Mouse (Mus musculus) MEL (cell line): ENCODE data around the gene Olfr1463. TPM values are rescaled to one million over a fixed set of nuclear protein-coding genes. Genes with fewer than 3 reads are reported as not detected.

Experiments
- DNase-seq: peaks from one replicate; pipeline ENCODE4 v3.0.0; 2011; ENCODE audit warnings: low read depth, low spot score
- H3K27ac ChIP-seq: 2 replicates; pipeline ENCODE4 v1.5.1; 2012; ENCODE audit warnings: low read depth, mild to moderate bottlenecking, control low read depth, low read length, moderate library complexity; ENCODE audit not compliant: control insufficient read depth
- H3K27me3 ChIP-seq, 2 experiments: fragments of 150-350 bp in 1 of 2; sonication (generic) in 1 of 2; 2 replicates each; pipeline ENCODE4 v1.6.1; 2012; ENCODE audit warnings: low read length in 2 of 2, mild to moderate bottlenecking in 2 of 2, improper control_type of control experiment in 1 of 2, moderate library complexity in 1 of 2; ENCODE audit not compliant: insufficient read depth in 2 of 2, control insufficient read depth in 1 of 2
- H3K36me3 ChIP-seq, 2 experiments: 2 replicates each; pipeline ENCODE4 v1.6.1; 2012 to 2014; ENCODE audit warnings: low read length in 2 of 2, improper control_type of control experiment in 1 of 2, inconsistent platforms in 1 of 2, mild to moderate bottlenecking in 1 of 2; ENCODE audit not compliant: insufficient read depth in 2 of 2, control insufficient read depth in 1 of 2
- H3K4me1 ChIP-seq, 2 experiments: fragments of 150-350 bp in 1 of 2; sonication (generic) in 1 of 2; 2 replicates each; pipeline ENCODE4 v1.6.1; 2012; ENCODE audit warnings: low read length in 2 of 2, improper control_type of control experiment in 1 of 2, mild to moderate bottlenecking in 1 of 2; ENCODE audit not compliant: insufficient read depth in 2 of 2, control insufficient read depth in 1 of 2
- H3K4me3 ChIP-seq, 2 experiments: fragments of 150-350 bp in 1 of 2; sonication (generic) in 1 of 2; 2 replicates each; pipeline ENCODE4 v1.5.1; 2012; ENCODE audit warnings: low read depth in 2 of 2, low read length in 2 of 2, mild to moderate bottlenecking in 2 of 2, moderate library complexity in 2 of 2, control low read depth in 1 of 2, improper control_type of control experiment in 1 of 2; ENCODE audit not compliant: control insufficient read depth in 1 of 2, insufficient read depth in 1 of 2
- H3K79me2 ChIP-seq: 2 replicates; pipeline ENCODE4 v1.6.1; 2012; ENCODE audit warnings: mild to moderate bottlenecking, low read length, moderate library complexity; ENCODE audit not compliant: control insufficient read depth, poor library complexity, insufficient read depth
- H3K9ac ChIP-seq: 2 replicates; pipeline ENCODE4 v1.6.1; 2012; ENCODE audit warnings: low read depth, mild to moderate bottlenecking, control low read depth, low read length, moderate library complexity; ENCODE audit not compliant: control insufficient read depth, poor library complexity, severe bottlenecking
- H3K9me3 ChIP-seq: fragments of 150-350 bp; sonication (generic); replicated peaks from 2 replicates; pipeline ENCODE4 v1.6.1; 2012; ENCODE audit warnings: mild to moderate bottlenecking, low read length, improper control_type of control experiment, moderate library complexity; ENCODE audit not compliant: insufficient read depth
- CHD1 ChIP-seq: IDR thresholded peaks from 2 replicates; pipeline ENCODE4 v1.6.1; 2012; ENCODE audit warnings: low read depth, mild to moderate bottlenecking, inconsistent platforms, low read length, improper control_type of control experiment
- CHD2 ChIP-seq: IDR thresholded peaks from 2 replicates; pipeline ENCODE4 v1.6.1; 2011; ENCODE audit warnings: low read length, improper control_type of control experiment
- CTCF ChIP-seq, 3 experiments: IDR thresholded peaks in 2 of 3; conservative IDR thresholded peaks in 1 of 3; 2 replicates each; pipeline ENCODE4 v1.5.1; 2011 to 2012; ENCODE audit warnings: low read length in 3 of 3, low read depth in 2 of 3, mild to moderate bottlenecking in 2 of 3, improper control_type of control experiment in 1 of 3, inconsistent platforms in 1 of 3, mixed read lengths in 1 of 3, moderate library complexity in 1 of 3; ENCODE audit not compliant: control insufficient read depth in 1 of 3, insufficient read depth in 1 of 3, poor library complexity in 1 of 3, severe bottlenecking in 1 of 3
- EP300 ChIP-seq, 2 experiments: IDR thresholded peaks; 2 replicates each; pipeline ENCODE4 v1.6.1; 2011; ENCODE audit warnings: improper control_type of control experiment in 2 of 2, low read length in 2 of 2, low read depth in 1 of 2, mild to moderate bottlenecking in 1 of 2
- ETS1 ChIP-seq: IDR thresholded peaks from 2 replicates; pipeline ENCODE4 v1.6.1; 2012; ENCODE audit warnings: low read depth, mild to moderate bottlenecking, inconsistent platforms, low read length, improper control_type of control experiment, moderate library complexity
- HCFC1 ChIP-seq: IDR thresholded peaks from 2 replicates; pipeline ENCODE4 v1.6.1; 2012; ENCODE audit warnings: low read depth, mild to moderate bottlenecking, inconsistent platforms, low read length, improper control_type of control experiment, moderate library complexity
- MAX ChIP-seq: IDR thresholded peaks from 2 replicates; pipeline ENCODE4 v1.6.1; 2011; ENCODE audit warnings: low read length, improper control_type of control experiment
- MAZ ChIP-seq: IDR thresholded peaks from 2 replicates; pipeline ENCODE4 v1.6.1; 2012; ENCODE audit warnings: low read depth, mild to moderate bottlenecking, inconsistent platforms, low read length, improper control_type of control experiment
- MEF2A ChIP-seq: IDR thresholded peaks from 2 replicates; pipeline ENCODE4 v1.6.1; 2014; ENCODE audit warnings: low read depth, mild to moderate bottlenecking, inconsistent platforms, low read length, improper control_type of control experiment; ENCODE audit not compliant: poor library complexity, insufficient replicate concordance, severe bottlenecking; ENCODE audit errors: extremely low read depth
- MXI1 ChIP-seq: IDR thresholded peaks from 2 replicates; pipeline ENCODE4 v1.6.1; 2011; ENCODE audit warnings: mild to moderate bottlenecking, low read depth, low read length, improper control_type of control experiment
- MYB ChIP-seq: IDR thresholded peaks from 2 replicates; pipeline ENCODE4 v1.6.1; 2011; ENCODE audit warnings: mild to moderate bottlenecking, low read depth, low read length, improper control_type of control experiment
- MYC ChIP-seq: IDR thresholded peaks from 2 replicates; pipeline ENCODE4 v1.6.1; 2011; ENCODE audit warnings: low read depth, mild to moderate bottlenecking, low read length, improper control_type of control experiment, moderate library complexity
- NELFE ChIP-seq: IDR thresholded peaks from 2 replicates; pipeline ENCODE4 v1.6.1; 2011; ENCODE audit warnings: low read depth, low read length, improper control_type of control experiment
- NRF1 ChIP-seq: IDR thresholded peaks from 2 replicates; pipeline ENCODE4 v1.6.1; 2014; ENCODE audit warnings: low read depth, mild to moderate bottlenecking, inconsistent platforms, low read length, improper control_type of control experiment, moderate library complexity; ENCODE audit not compliant: poor library complexity, insufficient read depth, severe bottlenecking
- POLR2AphosphoS5 ChIP-seq: IDR thresholded peaks from 2 replicates; pipeline ENCODE4 v1.6.1; 2012; ENCODE audit warnings: low read depth, borderline replicate concordance, mild to moderate bottlenecking, inconsistent platforms, low read length, moderate library complexity, mixed read lengths
- RAD21 ChIP-seq: IDR thresholded peaks from 2 replicates; pipeline ENCODE4 v1.6.1; 2011; ENCODE audit warnings: mild to moderate bottlenecking, low read depth, low read length, improper control_type of control experiment
- SMC3 ChIP-seq: IDR thresholded peaks from 2 replicates; pipeline ENCODE4 v1.6.1; 2011; ENCODE audit warnings: low read depth, low read length, improper control_type of control experiment
- USF2 ChIP-seq, 2 experiments: IDR thresholded peaks; 2 replicates each; pipeline ENCODE4 v1.6.1; 2011 to 2012; ENCODE audit warnings: improper control_type of control experiment in 2 of 2, low read length in 2 of 2, borderline replicate concordance in 1 of 2, inconsistent platforms in 1 of 2, low read depth in 1 of 2, mild to moderate bottlenecking in 1 of 2; ENCODE audit not compliant: insufficient read depth in 1 of 2
- ZKSCAN1 ChIP-seq: IDR thresholded peaks from 2 replicates; pipeline ENCODE4 v1.6.1; 2012; ENCODE audit warnings: low read depth, mild to moderate bottlenecking, inconsistent platforms, low read length, improper control_type of control experiment, moderate library complexity
- polyA plus RNA-seq, 2 experiments: library from polyadenylated mRNA; stranded (reverse) in 1 of 2; unstranded in 1 of 2; fragments of >175 nt in 1 of 2; fragments of >200 nt in 1 of 2; gene quantifications; 2 replicates each; pipeline versions ENCODE4 v1.2.1 to v1.2.4; 2012; ENCODE audit warnings: low replicate concordance in 2 of 2, low read depth in 1 of 2; ENCODE audit not compliant: insufficient read length in 2 of 2, insufficient read depth in 1 of 2, missing spikeins in 1 of 2
- total RNA-seq: library from RNA; depleted of rRNA; stranded (reverse); fragments of 300-350 nt; gene quantifications from 2 replicates; pipeline ENCODE4 v1.2.3, GENCODE M21; 2012; rRNA removed

Olfr1463 gene
- total and polyA plus RNA-seq, 3 experiments: not detected

DNA sequence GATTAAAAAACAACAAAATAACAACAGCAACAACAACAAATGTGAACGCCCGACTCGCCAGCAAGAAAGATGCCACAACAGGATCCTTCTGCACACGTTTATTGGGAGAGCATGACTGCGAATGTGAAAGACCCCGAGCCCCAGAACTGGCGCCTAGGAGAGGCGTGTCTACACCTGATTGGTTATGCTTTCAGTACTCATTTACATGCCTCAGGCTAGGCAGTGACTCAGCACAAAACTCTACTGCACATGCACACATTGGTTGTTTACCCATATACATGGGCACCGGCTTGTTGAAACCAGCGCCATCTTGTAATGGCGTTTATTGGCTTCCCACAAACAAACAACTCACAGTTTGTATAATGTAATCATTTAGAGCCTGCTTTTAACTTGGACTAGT, 9.5 kb upstream of the Olfr1463 start:
- Histone ChIP-seq H3K27me3 (no peaks in the 10 kb centered on the region), H3K4me3 (no peak overlapping the region), H3K36me3 (no peaks in the 10 kb centered on the region), H3K9ac (no peak overlapping the region), H3K4me1 (no peaks in the 10 kb centered on the region), H3K79me2 (no peaks in the 10 kb centered on the region), H3K9me3 (no peaks in the 10 kb centered on the region), H3K27ac (no peak overlapping the region)
- peak; percentile 4 for DNase-seq
- TF ChIP-seq MEF2A (no peak), MYB (no peak), NELFE (no peak), CHD2 (no peak), POLR2AphosphoS5 (no peak), ZKSCAN1 (no peak), HCFC1 (no peak), RAD21 (no peak), NRF1 (no peak), SMC3 (no peak), MAX (no peak), MAZ (no peak), CHD1 (no peak), MYC (no peak), CTCF (IDR thresholded peaks at IDR 0.05 in 2 of 3, conservative IDR thresholded peaks at IDR 0.05 in 1 of 3; ENCODE audit: control insufficient read depth in 1 of 3, insufficient read depth in 1 of 3, low read depth in 2 of 3, low read length in 3 of 3, poor library complexity in 1 of 3, severe bottlenecking in 1 of 3) (no peak), USF2 (IDR thresholded peaks at IDR 0.05; ENCODE audit: borderline replicate concordance in 1 of 2, insufficient read depth in 1 of 2, low read depth in 1 of 2, low read length in 2 of 2) (no peak), EP300 (IDR thresholded peaks at IDR 0.05; ENCODE audit: low read depth in 1 of 2, low read length in 2 of 2) (no peak), ETS1 (no peak), MXI1 (no peak)

Other genes with a start within 250 kb of the Olfr1463 start
- gene Olfr1451, start 236.3 kb upstream of the Olfr1463 start, total RNA-seq: not detected in 2 replicates
- gene Olfr1451, start 236.3 kb upstream of the Olfr1463 start, polyA plus RNA-seq: not detected
- not detected in 2 replicates for gene Olfr1453, start 203.0 kb upstream of the Olfr1463 start, total RNA-seq
- not detected for gene Olfr1453, start 203.0 kb upstream of the Olfr1463 start, polyA plus RNA-seq
- gene Olfr1454, start 170.7 kb upstream of the Olfr1463 start, total RNA-seq: not detected in 2 replicates
- gene Olfr1454, start 170.7 kb upstream of the Olfr1463 start, polyA plus RNA-seq: not detected
- not detected in 2 replicates for gene Olfr1457, start 133.4 kb upstream of the Olfr1463 start, total RNA-seq
- gene Olfr1457, start 133.4 kb upstream of the Olfr1463 start, polyA plus RNA-seq: not detected
- gene Olfr1458, start 124.6 kb upstream of the Olfr1463 start, total RNA-seq: not detected in 2 replicates
- not detected for gene Olfr1458, start 124.6 kb upstream of the Olfr1463 start, polyA plus RNA-seq
- 1.5 and 1.9 TPM in 2 replicates for gene Olfr1459, start 81.8 kb upstream of the Olfr1463 start, total RNA-seq
- gene Olfr1459, start 81.8 kb upstream of the Olfr1463 start, polyA plus RNA-seq: 1 to 10 TPM in 1 of 2 experiments, not detected in 1; 5.8 TPM
- gene Olfr1461, start 68.3 kb upstream of the Olfr1463 start, total RNA-seq: not detected in 2 replicates
- not detected for gene Olfr1461, start 68.3 kb upstream of the Olfr1463 start, polyA plus RNA-seq
- gene Olfr1462, start 45.6 kb upstream of the Olfr1463 start, total RNA-seq: not detected in 2 replicates
- not detected for gene Olfr1462, start 45.6 kb upstream of the Olfr1463 start, polyA plus RNA-seq
- gene Olfr1465, start 84.2 kb downstream of the Olfr1463 start, total RNA-seq: not detected in 2 replicates
- not detected for gene Olfr1465, start 84.2 kb downstream of the Olfr1463 start, polyA plus RNA-seq
- not detected in 2 replicates for gene Olfr1466, start 107.5 kb downstream of the Olfr1463 start, total RNA-seq
- gene Olfr1466, start 107.5 kb downstream of the Olfr1463 start, polyA plus RNA-seq: not detected
- not detected in 2 replicates for gene Olfr1467, start 130.9 kb downstream of the Olfr1463 start, total RNA-seq
- not detected for gene Olfr1467, start 130.9 kb downstream of the Olfr1463 start, polyA plus RNA-seq
- gene Olfr1469, start 176.5 kb downstream of the Olfr1463 start, total RNA-seq: not detected in 2 replicates
- not detected for gene Olfr1469, start 176.5 kb downstream of the Olfr1463 start, polyA plus RNA-seq
- gene Olfr1471, start 212.1 kb downstream of the Olfr1463 start, total RNA-seq: not detected in 2 replicates
- gene Olfr1471, start 212.1 kb downstream of the Olfr1463 start, polyA plus RNA-seq: not detected
- gene Olfr1472, start 224.8 kb downstream of the Olfr1463 start, total RNA-seq: not detected in 2 replicates
- gene Olfr1472, start 224.8 kb downstream of the Olfr1463 start, polyA plus RNA-seq: not detected
- not detected in 2 replicates for gene Olfr1474, start 238.2 kb downstream of the Olfr1463 start, total RNA-seq
- not detected for gene Olfr1474, start 238.2 kb downstream of the Olfr1463 start, polyA plus RNA-seq
- not detected in 2 replicates for gene Olfr1475, start 248.9 kb downstream of the Olfr1463 start, total RNA-seq
- gene Olfr1475, start 248.9 kb downstream of the Olfr1463 start, polyA plus RNA-seq: not detected